Mouse (Mus musculus): ENCODE results near the gene Higd1a. TPM values are rescaled to one million over a fixed set of nuclear protein-coding genes. Genes with fewer than 3 reads are reported as not detected.

Higd1a gene
- total RNA-seq, 2 experiments from 2014 or later = 89.1 to 111 TPM

DNA sequence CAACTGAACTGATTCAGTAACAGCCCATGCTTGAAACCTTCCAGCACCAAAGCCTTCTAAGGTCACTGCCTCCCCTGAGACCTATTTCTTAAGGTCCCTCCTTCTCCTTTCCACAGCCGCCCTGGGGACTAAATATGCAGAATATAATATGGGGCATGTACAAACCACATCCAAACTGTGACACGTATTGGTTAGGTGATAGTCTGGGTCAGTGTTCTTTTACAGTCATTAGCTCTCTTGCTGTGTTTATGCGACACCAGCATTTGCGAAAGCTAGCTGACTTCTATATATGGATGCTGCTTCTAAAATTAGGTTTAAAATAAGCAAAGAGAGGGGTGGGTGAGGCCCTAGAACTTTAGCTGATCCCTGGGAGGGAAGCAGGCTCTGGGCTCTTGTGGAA is 38.7 kb upstream of the Higd1a start:
- H3K4me3 ChIP-seq = peak overlapping the region; percentile 45
- H3K27ac ChIP-seq = peak overlapping the region; percentile 79
- no peak for TF ChIP-seq CTCF (IDR thresholded peaks at IDR 0.05)
- DNase-seq = no peak
- intact Hi-C loops (cut with DNase I) = no loop called here

DNA sequence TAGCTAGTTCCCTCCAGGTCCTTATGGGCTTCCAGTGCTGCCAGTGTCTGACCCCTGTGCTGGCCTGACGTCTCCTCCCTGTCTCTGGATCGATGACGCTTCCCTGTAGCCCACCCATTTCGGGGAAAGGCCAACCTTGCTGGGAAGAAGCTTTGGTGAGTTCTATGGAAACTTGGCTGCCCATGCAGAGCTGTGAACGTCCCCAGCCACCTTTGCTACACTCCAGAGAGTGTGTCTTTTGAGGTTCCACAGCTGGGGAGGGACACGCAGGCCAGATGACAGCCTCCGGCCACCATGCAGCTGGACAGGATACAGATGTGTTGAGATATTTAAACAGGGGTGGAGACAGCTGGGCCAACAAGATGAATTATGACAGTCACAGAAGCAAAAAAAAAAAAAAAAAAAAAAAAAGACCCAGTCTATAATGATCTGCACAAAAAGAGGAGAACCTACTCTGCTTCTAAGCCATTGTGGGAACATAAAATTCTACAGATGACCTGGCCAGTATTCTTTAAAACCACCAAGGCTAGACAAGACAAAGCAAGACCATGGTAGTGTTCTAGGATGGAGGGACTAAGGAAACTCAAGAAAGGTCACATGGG is 37.3 kb upstream of the Higd1a start:
- peak overlapping the region; percentile 26; the same call in 1 of the 2 replicates for H3K4me3 ChIP-seq
- no peak for DNase-seq
- H3K27ac ChIP-seq = no peak overlapping the region; the same call in 1 of the 2 replicates
- intact Hi-C loops (cut with DNase I) = no loop called here
- no peak for TF ChIP-seq CTCF (IDR thresholded peaks at IDR 0.05)

DNA sequence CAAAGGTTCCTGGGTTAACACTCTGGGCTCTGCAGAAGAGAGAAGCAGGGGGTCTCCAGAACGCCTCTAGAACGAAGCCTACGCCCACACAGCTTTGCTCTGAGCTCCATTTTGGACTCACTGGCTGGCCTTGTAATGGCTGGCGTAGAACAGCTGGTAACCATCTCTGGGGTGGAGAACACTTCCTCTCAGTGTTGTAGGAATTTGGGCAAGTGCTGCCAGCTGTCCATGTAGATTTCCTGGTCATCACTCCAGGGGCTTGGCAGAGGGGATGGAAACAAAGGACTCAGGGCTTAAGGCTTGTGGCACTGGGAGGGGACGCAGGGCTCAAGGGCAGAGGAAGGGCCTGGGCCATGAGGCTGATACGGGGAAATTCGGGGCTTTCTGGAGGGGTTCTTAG is 36.3 kb upstream of the Higd1a start:
- Histone ChIP-seq H3K27ac (no peak overlapping the region), H3K4me3 (no peak overlapping the region)
- no peak for TF ChIP-seq CTCF (IDR thresholded peaks at IDR 0.05)
- intact Hi-C loops (cut with DNase I) = no loop called here
- DNase-seq = no peak

DNA sequence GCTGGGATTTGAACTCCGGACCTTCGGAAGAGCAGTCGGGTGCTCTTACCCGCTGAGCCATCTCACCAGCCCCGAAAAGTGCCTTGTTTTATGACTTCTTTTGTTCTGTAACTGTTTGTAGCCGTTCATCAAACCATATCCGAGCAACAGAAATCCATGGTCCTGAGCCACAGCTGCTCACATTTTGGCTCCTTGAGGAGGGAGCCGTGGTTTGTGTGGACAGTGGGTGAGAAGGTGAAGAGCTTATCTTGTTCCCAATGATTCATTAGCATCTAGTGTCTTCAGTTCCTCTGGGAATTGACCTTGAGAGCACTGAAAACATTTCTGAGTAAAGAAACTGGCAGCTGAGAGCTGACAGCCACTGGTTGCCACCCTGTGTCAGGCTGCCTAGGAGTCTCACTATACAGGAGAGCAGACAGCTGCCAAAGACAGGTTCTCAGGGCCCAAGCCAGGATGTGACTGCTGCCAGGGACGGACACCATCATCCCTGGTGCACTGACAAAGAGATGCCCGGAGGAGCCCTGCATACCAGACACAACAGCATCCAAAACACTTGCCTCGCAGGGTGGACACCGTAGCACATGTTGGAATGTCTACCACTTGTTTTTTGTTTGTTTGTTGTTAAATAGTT is 34.0 kb upstream of the Higd1a start:
- DNase-seq = peak; percentile 60
- TF ChIP-seq CTCF (IDR thresholded peaks at IDR 0.05) = no peak
- Histone ChIP-seq H3K27ac (peak overlapping the region; percentile 40; the same call in 1 of the 2 replicates), H3K4me3 (no peak overlapping the region)
- intact Hi-C loops (cut with DNase I) = no loop called here

DNA sequence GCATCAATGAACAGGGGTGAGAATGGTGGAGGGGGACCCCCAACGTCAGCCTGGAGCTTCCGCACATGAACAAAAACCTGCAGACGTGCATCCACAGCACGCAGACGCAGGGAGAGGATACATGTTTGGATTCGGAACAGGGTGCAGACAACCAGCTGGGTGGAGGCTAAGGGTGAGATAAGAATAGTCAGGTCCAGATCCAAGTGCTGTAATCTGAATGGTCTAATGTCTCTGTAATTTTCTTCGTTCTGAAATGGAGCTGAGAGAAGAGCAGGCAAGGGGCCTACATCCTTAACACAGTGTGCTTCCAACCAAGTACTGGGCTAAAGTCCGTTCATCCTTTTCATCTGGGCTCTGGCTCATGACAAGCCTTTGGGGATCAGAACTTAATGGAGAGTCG is 33.1 kb upstream of the Higd1a start:
- intact Hi-C loops (cut with DNase I) = no loop called here
- no peak overlapping the region for H3K4me3 ChIP-seq
- TF ChIP-seq CTCF (IDR thresholded peaks at IDR 0.05) = no peak
- H3K27ac ChIP-seq = peak overlapping the region; percentile 80
- no peak for DNase-seq

DNA sequence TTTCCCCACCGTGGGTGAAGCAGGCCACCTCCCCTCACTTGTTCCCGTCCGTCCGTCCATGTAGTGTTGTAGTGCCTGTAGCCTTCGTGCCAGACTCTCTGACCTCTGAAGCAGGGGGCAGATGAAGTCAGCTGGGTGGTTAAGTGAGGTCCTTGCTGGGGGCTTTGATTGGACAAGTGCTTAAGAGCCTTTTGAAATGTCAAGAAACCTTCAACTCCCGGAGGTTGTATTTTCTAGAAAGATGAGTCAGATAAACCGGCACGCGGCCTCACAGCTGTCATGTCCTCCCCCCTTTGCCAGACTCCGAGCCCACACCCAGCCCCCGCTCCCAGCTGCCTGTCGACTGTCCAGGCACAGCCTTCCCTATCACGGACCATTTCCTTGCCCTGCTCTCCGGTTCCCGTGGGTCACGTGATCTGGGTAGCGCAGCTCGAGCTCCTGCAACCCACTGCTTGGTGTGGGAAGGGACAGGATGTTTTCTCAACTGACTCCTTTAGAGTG is 32.3 kb upstream of the Higd1a start:
- TF ChIP-seq CTCF (IDR thresholded peaks at IDR 0.05) = no peak
- Histone ChIP-seq H3K27ac (peak overlapping the region; percentile 80), H3K4me3 (peak overlapping the region; percentile 52)
- intact Hi-C loops (cut with DNase I) = no loop called here
- peak; percentile 88 for DNase-seq

DNA sequence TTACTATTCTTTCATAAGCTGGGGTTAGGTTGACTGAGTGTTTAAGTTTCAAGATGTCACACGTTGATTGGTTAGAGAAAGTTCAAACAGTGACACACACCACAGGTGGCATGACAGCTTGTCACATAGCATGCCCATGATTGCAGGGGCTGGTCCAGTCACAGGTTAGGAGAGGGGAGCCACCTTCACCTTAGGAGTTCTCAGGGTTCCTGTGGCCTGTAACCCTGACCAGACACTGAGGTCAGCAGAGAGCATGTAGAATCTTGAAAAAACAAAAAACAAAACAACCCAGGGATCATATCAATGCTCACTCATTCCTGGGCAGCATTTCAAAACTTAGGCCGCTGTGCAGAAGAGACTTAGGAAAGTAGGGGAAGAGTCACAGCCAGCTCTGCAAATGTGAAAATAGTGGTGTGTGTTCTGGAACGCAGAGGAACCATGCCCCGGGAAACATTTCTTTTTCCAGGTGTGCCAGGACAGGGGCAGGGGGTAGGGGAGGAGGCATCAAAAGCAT is 31.8 kb upstream of the Higd1a start:
- H3K27ac ChIP-seq = peak overlapping the region; percentile 80
- no peak for DNase-seq
- H3K4me3 ChIP-seq = peak overlapping the region; percentile 52
- no peak for TF ChIP-seq CTCF (IDR thresholded peaks at IDR 0.05)
- intact Hi-C loops (cut with DNase I) = no loop called here

DNA sequence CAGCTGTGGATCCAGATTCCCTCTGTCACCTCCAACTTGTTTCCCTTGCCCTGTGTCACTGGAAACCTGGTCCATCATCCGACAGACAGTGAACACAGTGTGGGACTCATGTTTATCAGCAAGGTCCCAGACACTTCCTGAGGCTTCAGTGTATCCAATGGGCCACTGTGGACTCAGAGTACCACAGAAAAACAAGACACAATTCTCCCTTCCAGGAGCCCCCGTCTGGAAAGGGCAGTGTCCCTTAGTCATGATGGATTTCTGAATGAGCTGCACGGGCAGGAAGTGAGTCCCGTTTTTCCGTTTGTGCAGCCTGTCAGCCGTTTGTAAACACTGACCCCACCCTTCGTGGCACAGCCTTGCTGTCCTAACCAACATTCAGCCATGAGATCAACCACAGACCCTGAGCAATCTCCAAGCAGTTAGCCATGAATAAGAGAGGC is 23.9 kb upstream of the Higd1a start:
- TF ChIP-seq CTCF (IDR thresholded peaks at IDR 0.05) = no peak
- DNase-seq = no peak
- Histone ChIP-seq H3K27ac (peak overlapping the region; percentile 61; the same call in 1 of the 2 replicates), H3K4me3 (no peak overlapping the region)
- intact Hi-C loops (cut with DNase I) = no loop called here

DNA sequence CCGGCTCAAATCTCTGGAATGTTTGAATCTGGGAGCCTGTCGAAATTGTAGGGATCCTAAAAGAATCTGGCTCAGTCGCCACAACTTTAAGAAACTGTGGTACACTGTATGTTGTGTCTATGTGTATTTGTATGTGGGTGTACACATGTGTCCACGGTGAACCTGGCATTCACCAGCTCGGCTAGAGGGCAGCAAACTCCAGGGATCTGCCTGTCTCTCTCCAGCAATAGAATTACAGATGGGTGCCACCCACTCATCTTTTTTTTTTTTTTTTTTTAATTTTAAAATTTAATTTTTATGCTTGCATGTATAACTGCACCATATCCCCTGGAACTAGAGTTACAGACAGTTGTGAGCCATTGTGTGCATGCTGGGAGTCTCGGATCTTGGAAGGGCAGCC is 23.1 kb upstream of the Higd1a start:
- no peak for DNase-seq
- H3K27ac ChIP-seq = peak overlapping the region; percentile 61
- peak; percentile 25; the same call in 1 of the 2 replicates for TF ChIP-seq CTCF (IDR thresholded peaks at IDR 0.05)
- intact Hi-C loops (cut with DNase I) = no loop called here
- H3K4me3 ChIP-seq = peak overlapping the region; percentile 21; the same call in 1 of the 2 replicates

DNA sequence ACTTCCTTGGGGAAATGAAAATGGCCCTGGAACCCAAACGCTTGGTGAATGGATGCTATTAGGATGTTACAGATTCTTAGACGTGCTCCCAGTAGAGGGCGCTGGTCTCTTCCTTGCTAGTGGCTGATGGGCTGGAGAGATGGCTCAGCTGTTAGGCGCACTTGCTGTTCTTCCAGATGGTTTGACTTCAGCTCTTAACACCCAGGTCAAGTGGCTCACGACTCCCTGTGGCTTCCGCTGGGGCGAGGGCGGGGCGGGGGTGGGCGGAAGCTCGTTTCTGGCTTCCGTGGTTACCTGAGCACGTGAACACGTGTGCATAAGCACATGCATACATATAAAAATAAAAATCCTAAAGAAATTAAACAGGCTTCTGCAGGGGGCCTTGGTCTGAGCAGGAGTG is 22.7 kb upstream of the Higd1a start:
- intact Hi-C loops (cut with DNase I) = no loop called here
- peak; percentile 76 for TF ChIP-seq CTCF (IDR thresholded peaks at IDR 0.05)
- Histone ChIP-seq H3K4me3 (peak overlapping the region; percentile 21; the same call in 1 of the 2 replicates), H3K27ac (peak overlapping the region; percentile 61)
- peak; percentile 87 for DNase-seq

DNA sequence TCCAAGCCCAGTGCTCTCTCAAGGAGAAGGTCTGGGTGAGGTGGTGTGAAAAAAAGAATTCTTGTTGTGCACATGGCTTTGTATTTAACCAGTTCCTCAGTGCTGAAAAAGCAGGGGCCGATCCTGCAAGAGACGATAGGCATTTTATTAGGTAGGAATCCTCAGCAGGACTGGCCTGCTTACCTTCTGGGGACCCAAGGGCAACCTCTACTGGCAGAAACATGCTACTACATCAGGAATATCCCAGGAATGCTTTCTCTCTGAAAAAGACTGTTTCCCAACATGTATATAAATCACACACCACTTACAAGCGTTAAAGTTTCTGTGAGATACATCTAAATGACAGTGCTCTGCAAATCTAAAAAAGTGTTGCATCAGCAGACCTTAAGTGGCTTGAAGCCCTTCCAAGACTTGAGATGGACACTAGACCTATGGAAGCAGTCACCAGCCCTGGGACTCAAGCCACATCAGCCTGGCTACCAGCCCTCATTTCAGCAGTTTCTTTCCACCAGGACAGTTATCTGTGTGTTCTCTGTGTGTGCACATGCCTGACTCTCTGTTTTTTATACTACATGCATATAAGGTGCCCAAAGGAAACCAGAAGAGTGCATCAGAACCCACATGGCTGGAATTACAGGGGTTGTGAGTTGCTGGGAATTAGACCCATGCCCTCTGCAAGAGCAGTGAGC is 19.0 kb upstream of the Higd1a start:
- intact Hi-C loops (cut with DNase I) = loop anchor here (5.0 kb wide), 2 partner anchors 45 to 110 kb away; no protein-coding TSS in a partner anchor
- Histone ChIP-seq H3K4me3 (no peak overlapping the region), H3K27ac (no peak overlapping the region)
- TF ChIP-seq CTCF (IDR thresholded peaks at IDR 0.05) = peak; percentile 94
- DNase-seq = peak; percentile 31

DNA sequence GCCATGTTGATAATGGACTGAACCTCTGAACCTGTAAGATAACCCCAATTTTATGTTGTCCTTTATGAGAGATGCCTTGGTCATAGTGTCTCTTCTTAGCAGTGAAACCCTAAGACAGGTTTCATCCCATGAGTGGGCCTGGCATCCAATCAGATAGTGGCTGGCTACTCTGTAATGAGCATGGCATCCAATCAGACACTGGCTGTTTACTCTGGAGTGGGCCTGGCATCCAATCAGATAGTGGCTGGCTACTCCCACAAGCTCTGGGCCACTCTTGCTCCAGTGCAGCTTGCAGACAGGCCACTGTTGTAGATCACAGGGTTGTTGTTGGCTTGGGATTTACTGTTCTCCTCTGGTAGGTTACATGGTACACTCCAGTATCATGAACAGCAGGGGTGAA is 15.4 kb upstream of the Higd1a start:
- intact Hi-C loops (cut with DNase I) = no loop called here
- H3K4me3 ChIP-seq = no peak overlapping the region
- DNase-seq = no peak
- no peak for TF ChIP-seq CTCF (IDR thresholded peaks at IDR 0.05)
- no peak overlapping the region for H3K27ac ChIP-seq

Data from gastrocnemius, adult 2 months (tissue).